Mouse (Mus musculus): ENCODE measurements at regions not wholly inside any gene's neighbourhood (a gene's known extent, or its start where the extent isn't known, plus 50 kb on each side); places are given as distances from the start of the nearest gene placed in this dataset.

DNA sequence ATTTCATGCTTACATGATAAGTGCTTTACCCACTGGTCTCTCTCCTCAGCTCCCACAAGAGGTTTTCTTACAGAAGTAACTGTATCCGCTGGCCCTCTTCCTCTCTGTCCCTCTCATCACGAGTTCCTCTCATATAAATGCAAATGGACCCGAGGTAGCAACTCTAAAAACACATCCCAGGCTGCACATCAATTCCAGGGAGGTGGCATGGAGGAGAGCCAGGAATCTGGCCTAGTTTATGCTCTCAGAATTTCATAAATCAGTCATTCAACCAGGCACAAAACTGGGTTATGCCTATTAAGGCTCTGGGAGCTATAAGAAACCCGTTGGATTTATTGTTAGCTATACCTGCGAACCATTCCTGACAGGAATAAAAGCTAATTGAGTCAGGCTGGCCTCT is 543.4 kb upstream of the Hs6st1 start:
- TF ChIP-seq POLR2A (IDR thresholded peaks at IDR 0.05; ENCODE audit: control insufficient read depth, extremely low read depth, insufficient read depth, low read length, poor library complexity) (no peak), CTCF (IDR thresholded peaks at IDR 0.05; ENCODE audit: borderline replicate concordance, control insufficient read depth, extremely low read depth, insufficient read depth, low read length, poor library complexity) (no peak)
